9 mouse cellular contexts compared by ENCODE assay signal in genomic region chr6:99205587-99206436, GRCm38 (mm10).
A peak's percentile ranks its signal among the peaks of the same experiment; 100 is the strongest.
DNase-seq lines count a peak whose midpoint lies in the region; ATAC-seq lines count a peak whose summit lies in the region.
"Had no signal": no experiment of that assay in that cellular context is flagged by ENCODE, and none has a peak within 500 bp of the region (broad histone marks: within the 10 kb centered on the region; RNA-seq: fewer than 3 reads in every experiment).

No protein-coding gene starts in this region.

- peak overlapping the region; percentile 54 for H3K4me3 ChIP-seq in heart, embryonic 12.5 days

- DNase-seq in heart, postnatal 4 days, result no peak
- DNase-seq in MN1 (ENCODE audit: low spot score), result peak; percentile 41
- DNase-seq in forelimb bud, embryonic 11.5 days (ENCODE audit: low read depth, low spot score), result peak; percentile 38
- no peak for DNase-seq in retina, postnatal 1 day
- DNase-seq in urinary bladder, postnatal 25 days (ENCODE audit: low spot score), result no peak
- DNase-seq in left cerebral cortex, postnatal 4 days, result no peak
- DNase-seq: gastrocnemius, postnatal 14 days had no signal

- peak overlapping the region; percentile 96 for H3K27ac ChIP-seq in heart, embryonic 12.5 days (ENCODE audit: poor library complexity, severe bottlenecking)

- H3K4me2 ChIP-seq in heart, embryonic 12.5 days, result peak overlapping the region; percentile 83

- peak overlapping the region; percentile 78 for H3K9ac ChIP-seq in heart, embryonic 12.5 days

- no peaks in the 10 kb centered on the region for H3K36me3 ChIP-seq in heart, embryonic 12.5 days

- H3K9me3 ChIP-seq in heart, embryonic 12.5 days (replicated peaks), result no peaks in the 10 kb centered on the region

- no peaks in the 10 kb centered on the region for H3K27me3 ChIP-seq in heart, embryonic 12.5 days (replicated peaks)

- intact Hi-C loops in left cerebral cortex, postnatal 4 days (cut with DNase I), result no loop called here

- WGBS in heart, embryonic 12.5 days, result 11% methylated on average over 13 of the region's 13 CpGs

- H3K4me1 ChIP-seq in heart, embryonic 12.5 days (replicated peaks), result peaks cover 59% of the 10 kb centered on the region

- no peak for ATAC-seq in heart, embryonic 12.5 days (ENCODE audit: insufficient number of reproducible peaks, low FRiP score)
- ATAC-seq in megakaryocyte-erythroid progenitor cell, adult 5-6 weeks (replicated peaks; ENCODE audit: low FRiP score, low TSS enrichment, poor library complexity, severe bottlenecking), result peak; percentile 51

Comparison
In these comparisons a context has a peak if more than half of its experiments do, and no peak if none do; other contexts are left out.
1. DNase-seq: peak in MN1 (single experiment) and forelimb bud, embryonic 11.5 days (single experiment); none in heart, postnatal 4 days (single experiment), retina, postnatal 1 day (single experiment), urinary bladder, postnatal 25 days (single experiment) and left cerebral cortex, postnatal 4 days (single experiment).